ENCODE assay signal across 8 mouse cellular contexts in the genomic region with DNA sequence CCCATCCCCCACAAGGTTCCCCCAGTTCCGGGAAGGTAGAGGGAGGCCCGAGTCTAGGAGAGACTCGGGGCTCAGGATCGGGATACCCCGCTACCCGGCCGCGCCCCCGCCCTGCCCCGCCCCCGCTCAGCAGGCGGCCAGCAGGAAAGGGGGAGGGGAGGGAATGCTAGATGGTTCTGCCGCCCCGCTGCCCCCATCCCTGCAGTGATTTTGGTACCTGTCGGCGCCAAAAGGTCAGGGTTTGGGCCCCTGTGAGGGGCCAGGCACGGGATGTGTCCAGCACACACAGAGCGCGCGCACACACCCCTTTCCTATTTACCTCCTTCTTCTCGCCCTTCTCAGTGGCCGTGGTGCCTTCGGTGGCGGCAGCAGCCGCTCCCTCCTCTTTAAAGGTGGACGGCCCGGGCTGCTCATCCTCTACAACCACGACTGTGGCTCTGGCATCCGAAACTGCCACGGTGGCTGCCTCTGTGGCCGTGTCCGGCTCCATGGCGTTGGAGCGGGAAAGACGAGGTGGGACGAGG. TPM values are rescaled to one million over a fixed set of nuclear protein-coding genes. Genes with fewer than 3 reads are reported as not detected.
DNase-seq lines count a peak whose midpoint lies in the region; ATAC-seq lines count a peak whose summit lies in the region.

No protein-coding gene starts in this region.

- WGBS in lung, embryonic 16.5 days: 33% methylated on average over 17 of the region's 36 CpGs
- 23% methylated on average over 20 of the region's 36 CpGs for WGBS in forebrain, embryonic 12.5 days
- 24% methylated on average over 29 of the region's 36 CpGs for WGBS in stomach, embryonic 16.5 days

- H3K4me3 ChIP-seq in lung, embryonic 16.5 days (ENCODE audit: low read length): peak overlapping the region; percentile 68
- peak overlapping the region; percentile 57 for H3K4me3 ChIP-seq in forebrain, embryonic 12.5 days (replicated peaks)
- H3K4me3 ChIP-seq in stomach, embryonic 16.5 days (replicated peaks; ENCODE audit: low read length): peak overlapping the region; percentile 62

- DNase-seq in lung, postnatal 14 days: no peak
- peak; percentile 22 for DNase-seq in cerebellum, adult 11-12 months
- peak; percentile 9 for DNase-seq in kidney, postnatal 14 days
- DNase-seq in mesoderm, embryonic 11.5 days (ENCODE audit: low read depth, low spot score): peak; percentile 14
- DNase-seq in thymus, postnatal 36 days: no peak

- H3K27me3 ChIP-seq in lung, embryonic 16.5 days (ENCODE audit: control insufficient read depth, insufficient read depth, low read depth, low read length): no peaks in the 10 kb centered on the region
- H3K27me3 ChIP-seq in forebrain, embryonic 12.5 days: no peaks in the 10 kb centered on the region
- no peaks in the 10 kb centered on the region for H3K27me3 ChIP-seq in stomach, embryonic 16.5 days (ENCODE audit: control insufficient read depth, insufficient read depth, low read length)

- peak overlapping the region; percentile 70 for H3K27ac ChIP-seq in lung, embryonic 16.5 days (ENCODE audit: low read length)
- H3K27ac ChIP-seq in forebrain, embryonic 12.5 days: peak overlapping the region; percentile 69; the same call in 1 of the 2 replicates
- H3K27ac ChIP-seq in stomach, embryonic 16.5 days (ENCODE audit: low read length): peak overlapping the region; percentile 70

- H3K9me3 ChIP-seq in lung, embryonic 16.5 days (ENCODE audit: control insufficient read depth, low read length): no peaks in the 10 kb centered on the region
- no peaks in the 10 kb centered on the region for H3K9me3 ChIP-seq in forebrain, embryonic 12.5 days
- no peaks in the 10 kb centered on the region for H3K9me3 ChIP-seq in stomach, embryonic 16.5 days (replicated peaks; ENCODE audit: control insufficient read depth, low read length)

- no peaks in the 10 kb centered on the region for H3K36me3 ChIP-seq in lung, embryonic 16.5 days (ENCODE audit: control insufficient read depth, insufficient read depth, low read length)
- H3K36me3 ChIP-seq in forebrain, embryonic 12.5 days (replicated peaks): no peaks in the 10 kb centered on the region
- no peaks in the 10 kb centered on the region for H3K36me3 ChIP-seq in stomach, embryonic 16.5 days (ENCODE audit: control insufficient read depth, insufficient read depth, low read length)

- peak overlapping the region; percentile 75 for H3K9ac ChIP-seq in lung, embryonic 16.5 days (ENCODE audit: low read length)
- H3K9ac ChIP-seq in forebrain, embryonic 12.5 days: peak overlapping the region; percentile 65
- H3K9ac ChIP-seq in stomach, embryonic 16.5 days (ENCODE audit: low read length): peak overlapping the region; percentile 76

- peak overlapping the region; percentile 60 for H3K4me2 ChIP-seq in lung, embryonic 16.5 days (ENCODE audit: low read depth, low read length)
- H3K4me2 ChIP-seq in forebrain, embryonic 12.5 days: peak overlapping the region; percentile 58
- peak overlapping the region; percentile 66 for H3K4me2 ChIP-seq in stomach, embryonic 16.5 days (ENCODE audit: low read depth, low read length)

- H3K4me1 ChIP-seq in lung, embryonic 16.5 days (replicated peaks; ENCODE audit: control insufficient read depth, insufficient read depth, low read length): no peaks in the 10 kb centered on the region
- no peaks in the 10 kb centered on the region for H3K4me1 ChIP-seq in forebrain, embryonic 12.5 days
- no peaks in the 10 kb centered on the region for H3K4me1 ChIP-seq in stomach, embryonic 16.5 days (ENCODE audit: control insufficient read depth, insufficient read depth, low read length)

- peak; percentile 73 for ATAC-seq in lung, embryonic 16.5 days (ENCODE audit: low read depth)
- peak; percentile 84 for ATAC-seq in forebrain, embryonic 12.5 days (ENCODE audit: low FRiP score)
- peak; percentile 68; the same call in 1 of the 2 replicates for ATAC-seq in stomach, embryonic 16.5 days (ENCODE audit: insufficient read depth, low FRiP score)

RNA-seq across cellular contexts. Expression of gene Smarca1, which starts 0.8 kb away (rescaled TPM):
- 28.9 and 32.9 TPM in 2 replicates for polyA plus RNA-seq in lung, embryonic 16.5 days (2015; fragmentation: Nextera tagmentation; extraction: Ambion mirVana)
- polyA plus RNA-seq in forebrain, embryonic 12.5 days (2016; fragmentation: Nextera tagmentation; extraction: Ambion mirVana): 25.9 and 28.0 TPM in 2 replicates
- polyA plus RNA-seq in stomach, embryonic 16.5 days (2015; fragmentation: Nextera tagmentation; extraction: Ambion mirVana): 25.5 and 28.6 TPM in 2 replicates

RNA-seq across cellular contexts. Expression of gene Ocrl, which starts 20.2 kb away (rescaled TPM):
- 17.9 and 19.8 TPM in 2 replicates for polyA plus RNA-seq in lung, embryonic 16.5 days (2015; fragmentation: Nextera tagmentation; extraction: Ambion mirVana)
- 24.9 and 27.5 TPM in 2 replicates for polyA plus RNA-seq in forebrain, embryonic 12.5 days (2016; fragmentation: Nextera tagmentation; extraction: Ambion mirVana)
- polyA plus RNA-seq in stomach, embryonic 16.5 days (2015; fragmentation: Nextera tagmentation; extraction: Ambion mirVana): 19.8 and 19.9 TPM in 2 replicates

Comparison
In these comparisons a context has a peak if more than half of its experiments do, and no peak if none do; other contexts are left out.
1. DNase-seq: peak in cerebellum, adult 11-12 months (single experiment), kidney, postnatal 14 days (single experiment) and mesoderm, embryonic 11.5 days (single experiment); none in lung, postnatal 14 days (single experiment) and thymus, postnatal 36 days (0 of 2).
2. Peak in every context shown above with its lines, with median percentiles within 50 percentile points of each other: ATAC-seq, H3K27ac ChIP-seq, H3K4me2 ChIP-seq, H3K4me3 ChIP-seq and H3K9ac ChIP-seq.